15 mouse cellular contexts compared by ENCODE assay signal in genomic region chr10:12595379-12595778, GRCm38 (mm10).
"Had no signal": no experiment of that assay in that cellular context is flagged by ENCODE, and none has a peak within 500 bp of the region (broad histone marks: within the 10 kb centered on the region; RNA-seq: fewer than 3 reads in every experiment).

No protein-coding gene starts in this region.

- H3K9ac ChIP-seq: liver, embryonic 15.5 days; midbrain, embryonic 15.5 days had no signal

- H3K9me3 ChIP-seq: limb, embryonic 10.5 days; liver, embryonic 15.5 days; midbrain, embryonic 10.5 days; midbrain, embryonic 15.5 days had no signal

- H3K36me3 ChIP-seq: limb, embryonic 10.5 days; liver, embryonic 15.5 days; midbrain, embryonic 10.5 days; midbrain, embryonic 15.5 days had no signal

- H3K4me2 ChIP-seq: liver, embryonic 11.5 days; liver, embryonic 15.5 days; midbrain, embryonic 15.5 days had no signal

- DNase-seq: kidney, adult 2 months; kidney, postnatal 25 days; lung, adult 2 months; lung, postnatal 36 days; right cerebral cortex, adult 18-20 months; right cerebral cortex, postnatal 4 days; thymus, postnatal 36 days had no signal

- ATAC-seq: intestine, embryonic 16.5 days; lung, postnatal 0 days; midbrain, embryonic 15.5 days had no signal

- H3K27ac ChIP-seq: left cerebral cortex, adult 2 months; limb, embryonic 10.5 days; liver, embryonic 15.5 days; midbrain, embryonic 10.5 days; midbrain, embryonic 15.5 days had no signal

- H3K27me3 ChIP-seq: liver, embryonic 15.5 days; midbrain, embryonic 15.5 days had no signal

- H3K4me3 ChIP-seq: left cerebral cortex, adult 2 months; limb, embryonic 10.5 days; liver, embryonic 15.5 days; midbrain, embryonic 10.5 days; midbrain, embryonic 15.5 days had no signal

- H3K4me1 ChIP-seq: limb, embryonic 10.5 days; liver, embryonic 15.5 days; midbrain, embryonic 15.5 days had no signal
